Mouse (Mus musculus): ENCODE results near the gene Gm17651. TPM values are rescaled to one million over a fixed set of nuclear protein-coding genes. Genes with fewer than 3 reads are reported as not detected.

Gm17651 gene
- polyA plus RNA-seq, 1 experiment from 2014 or later, result not detected

DNA sequence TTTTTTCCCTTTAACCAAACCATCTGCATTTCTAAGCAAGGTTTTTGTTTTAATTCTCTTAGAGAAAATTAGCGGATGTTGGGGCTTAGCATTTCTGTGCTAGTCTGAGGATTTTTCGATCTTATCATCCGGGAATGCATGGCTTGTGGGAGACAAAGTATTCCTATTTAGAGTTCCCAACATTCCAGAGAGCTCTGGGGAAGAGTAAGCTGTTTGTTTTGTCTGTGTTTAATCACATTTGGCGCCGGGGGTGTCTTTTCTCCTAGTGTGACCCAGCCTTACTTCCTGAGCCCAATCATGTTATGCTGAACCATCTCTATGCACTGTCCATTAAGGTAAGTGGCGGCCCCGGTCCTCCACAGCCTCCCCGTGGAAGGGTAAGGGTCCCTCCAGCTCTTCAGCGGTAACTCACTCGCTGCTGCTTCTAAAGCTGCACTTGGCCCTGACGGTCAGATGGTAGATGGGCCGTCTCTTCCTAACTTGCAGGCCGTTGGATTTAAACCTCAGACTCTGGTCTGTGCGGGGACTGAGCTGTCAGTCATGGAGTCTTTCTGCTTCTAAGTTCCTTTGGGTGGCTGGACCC, 7.3 kb downstream of the Gm17651 start:
- Histone ChIP-seq H3K9ac (no peak overlapping the region), H3K4me2 (no peak overlapping the region), H3K4me1 (no peaks in the 10 kb centered on the region), H3K27me3 (no peaks in the 10 kb centered on the region), H3K27ac (no peak overlapping the region), H3K4me3 (no peak overlapping the region), H3K9me3 (no peaks in the 10 kb centered on the region), H3K36me3 (peaks cover 81% of the 10 kb centered on the region)
- WGBS, result 81% methylated on average over 14 of the region's 14 CpGs
- ATAC-seq (ENCODE audit: insufficient number of reproducible peaks, low FRiP score, low TSS enrichment, low read depth), result no peak

DNA sequence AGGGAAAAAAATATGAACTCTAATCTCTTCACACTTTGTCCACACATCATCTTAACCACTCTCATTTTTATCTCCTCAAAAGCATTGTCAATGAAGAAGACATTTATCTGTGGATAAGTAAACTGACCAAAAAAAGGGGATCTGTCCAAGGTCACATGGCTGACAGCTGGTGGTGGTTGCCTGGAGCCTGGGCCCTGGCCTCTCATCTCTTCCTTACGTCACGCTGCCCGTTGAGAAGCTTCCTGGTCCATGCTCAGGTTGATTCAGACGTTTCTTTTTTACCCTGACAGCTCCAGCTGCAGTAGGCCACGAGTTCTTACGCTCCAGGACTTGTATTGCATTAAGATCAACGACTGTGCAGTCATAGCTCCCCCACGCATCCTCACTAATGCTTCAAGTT, 8.3 kb downstream of the Gm17651 start:
- Histone ChIP-seq H3K36me3 (peaks cover 74% of the 10 kb centered on the region), H3K4me1 (peaks cover 5% of the 10 kb centered on the region; the same call in 1 of the 2 replicates), H3K9me3 (no peaks in the 10 kb centered on the region), H3K4me2 (no peak overlapping the region), H3K9ac (no peak overlapping the region), H3K27me3 (no peaks in the 10 kb centered on the region), H3K4me3 (no peak overlapping the region), H3K27ac (no peak overlapping the region)
- ATAC-seq (ENCODE audit: insufficient number of reproducible peaks, low FRiP score, low TSS enrichment, low read depth), result no peak
- 74% methylated on average over 8 of the region's 8 CpGs for WGBS

DNA sequence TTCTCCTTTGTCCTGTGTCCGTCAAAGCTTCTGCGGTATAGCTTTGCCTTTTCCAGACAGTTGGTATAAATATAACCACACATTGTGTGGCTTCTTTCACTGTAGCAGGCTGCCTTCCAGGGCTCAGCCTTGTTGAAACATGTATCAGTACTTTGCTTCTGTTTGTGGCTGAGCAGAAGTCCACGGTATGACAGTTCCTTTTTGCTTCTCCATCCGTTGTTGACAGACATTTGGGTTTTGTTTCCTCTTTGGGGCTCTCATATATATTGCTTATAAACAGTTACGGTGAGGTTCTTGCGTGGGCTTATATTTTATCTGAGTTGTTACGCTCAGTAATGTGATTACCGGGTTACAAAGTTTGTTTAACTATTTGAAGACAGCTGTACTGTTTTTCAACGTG, 9.0 kb downstream of the Gm17651 start:
- Histone ChIP-seq H3K4me1 (peaks cover 6% of the 10 kb centered on the region; the same call in 1 of the 2 replicates), H3K4me2 (no peak overlapping the region), H3K27ac (no peak overlapping the region), H3K9ac (no peak overlapping the region), H3K36me3 (peaks cover 73% of the 10 kb centered on the region), H3K4me3 (no peak overlapping the region), H3K27me3 (no peaks in the 10 kb centered on the region), H3K9me3 (no peaks in the 10 kb centered on the region)
- no peak for ATAC-seq (ENCODE audit: insufficient number of reproducible peaks, low FRiP score, low TSS enrichment, low read depth)
- 78% methylated on average over 9 of the region's 9 CpGs for WGBS

DNA sequence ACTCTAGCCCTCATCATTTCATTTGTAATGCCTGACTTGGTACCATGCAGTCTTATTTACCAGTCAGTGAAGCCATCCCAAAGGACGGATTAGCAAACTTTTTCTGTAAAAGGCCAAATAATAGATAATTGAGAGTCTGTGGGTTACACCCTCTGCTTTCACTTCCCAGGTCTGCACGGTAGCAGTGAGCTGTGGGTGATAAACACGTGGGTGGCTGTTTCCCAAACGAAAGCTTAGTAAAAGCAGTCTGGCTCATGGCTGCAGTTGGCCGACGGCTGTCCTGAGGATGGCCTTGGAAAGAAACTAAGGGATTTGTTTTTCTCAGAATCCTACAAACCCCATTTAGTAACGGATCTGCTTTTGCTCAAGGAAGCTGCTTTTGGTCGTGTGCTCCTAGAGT, 13.3 kb downstream of the Gm17651 start:
- ATAC-seq (ENCODE audit: insufficient number of reproducible peaks, low FRiP score, low TSS enrichment, low read depth), result no peak
- Histone ChIP-seq H3K4me2 (no peak overlapping the region), H3K27me3 (no peaks in the 10 kb centered on the region), H3K9me3 (no peaks in the 10 kb centered on the region), H3K27ac (no peak overlapping the region), H3K4me1 (peaks cover 20% of the 10 kb centered on the region), H3K9ac (no peak overlapping the region), H3K4me3 (no peak overlapping the region), H3K36me3 (peaks cover 37% of the 10 kb centered on the region)
- WGBS, result 37% methylated on average over 8 of the region's 8 CpGs

DNA sequence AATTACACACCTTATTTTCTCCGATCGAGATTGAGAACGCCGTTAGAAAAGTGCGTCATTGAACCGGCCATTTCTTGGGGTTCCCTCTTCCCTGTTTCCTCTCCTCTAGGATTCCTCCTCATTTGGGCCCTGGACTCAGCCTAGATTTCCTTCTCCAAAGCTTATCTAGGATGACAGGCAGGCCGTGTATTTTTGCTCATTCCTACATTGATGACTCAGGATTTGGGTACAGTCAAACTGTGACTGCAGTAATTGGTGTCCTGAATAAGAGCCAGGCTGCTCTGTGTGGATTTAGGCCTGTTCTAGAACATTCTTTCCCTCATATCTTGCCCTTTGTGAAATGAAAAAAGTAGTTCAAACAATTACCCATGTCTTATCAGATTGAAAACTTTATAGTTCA, 14.7 kb downstream of the Gm17651 start:
- Histone ChIP-seq H3K9ac (no peak overlapping the region), H3K4me2 (no peak overlapping the region), H3K36me3 (peaks cover 26% of the 10 kb centered on the region), H3K4me1 (peaks cover 20% of the 10 kb centered on the region), H3K27me3 (no peaks in the 10 kb centered on the region), H3K27ac (no peak overlapping the region), H3K4me3 (no peak overlapping the region; the same call in 1 of the 2 replicates), H3K9me3 (no peaks in the 10 kb centered on the region)
- WGBS, result 84% methylated on average over 7 of the region's 7 CpGs
- no peak for ATAC-seq (ENCODE audit: insufficient number of reproducible peaks, low FRiP score, low TSS enrichment, low read depth)

DNA sequence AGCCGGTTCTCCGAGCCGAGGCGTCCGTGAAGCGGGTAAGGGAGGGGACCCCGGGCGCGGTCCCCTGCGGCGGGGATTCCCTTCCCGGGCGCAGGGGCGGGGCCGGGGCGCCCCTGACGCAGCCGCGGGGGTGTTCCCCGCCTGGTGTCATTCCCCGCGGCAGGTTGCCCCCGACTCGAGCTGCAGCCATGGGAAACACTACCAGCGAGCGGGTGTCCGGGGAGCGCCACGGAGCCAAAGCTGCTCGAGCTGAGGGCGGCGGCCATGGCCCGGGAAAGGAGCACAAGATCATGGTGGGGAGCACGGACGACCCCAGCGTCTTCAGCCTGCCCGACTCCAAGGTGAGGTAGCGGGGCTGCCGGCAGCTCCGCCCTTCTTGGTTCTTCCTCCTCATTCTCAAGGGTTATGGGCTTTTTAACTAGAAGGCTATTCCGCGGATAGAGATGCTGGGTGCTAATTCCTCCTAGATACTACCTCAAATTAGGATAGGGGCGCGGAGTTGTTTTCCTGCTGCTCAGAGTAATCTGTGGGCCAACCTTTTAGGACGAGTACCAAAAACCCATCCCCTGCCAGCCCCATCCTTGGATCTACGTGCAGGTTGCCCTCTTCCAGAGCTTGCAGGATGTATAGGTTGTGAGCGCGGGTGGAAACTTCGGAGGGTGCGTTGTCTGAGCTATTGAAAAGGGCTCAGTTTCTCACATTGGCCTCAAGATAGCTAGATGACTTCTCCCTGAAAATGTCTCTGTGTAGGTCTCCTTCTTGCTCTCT, 15.9 kb downstream of the Gm17651 start:
- peak; percentile 80 for ATAC-seq (ENCODE audit: insufficient number of reproducible peaks, low FRiP score, low TSS enrichment, low read depth)
- no peaks in the 10 kb centered on the region for H3K27me3 ChIP-seq
- no peaks in the 10 kb centered on the region for H3K9me3 ChIP-seq
- H3K4me3 ChIP-seq, result peak overlapping the region; percentile 95
- H3K27ac ChIP-seq, result peak overlapping the region; percentile 77
- H3K4me2 ChIP-seq, result peak overlapping the region; percentile 66
- H3K4me1 ChIP-seq, result peaks cover 20% of the 10 kb centered on the region
- H3K36me3 ChIP-seq, result peaks cover 15% of the 10 kb centered on the region
- WGBS, result under 1% methylated on average over 49 of the region's 50 CpGs
- peak overlapping the region; percentile 70 for H3K9ac ChIP-seq

DNA sequence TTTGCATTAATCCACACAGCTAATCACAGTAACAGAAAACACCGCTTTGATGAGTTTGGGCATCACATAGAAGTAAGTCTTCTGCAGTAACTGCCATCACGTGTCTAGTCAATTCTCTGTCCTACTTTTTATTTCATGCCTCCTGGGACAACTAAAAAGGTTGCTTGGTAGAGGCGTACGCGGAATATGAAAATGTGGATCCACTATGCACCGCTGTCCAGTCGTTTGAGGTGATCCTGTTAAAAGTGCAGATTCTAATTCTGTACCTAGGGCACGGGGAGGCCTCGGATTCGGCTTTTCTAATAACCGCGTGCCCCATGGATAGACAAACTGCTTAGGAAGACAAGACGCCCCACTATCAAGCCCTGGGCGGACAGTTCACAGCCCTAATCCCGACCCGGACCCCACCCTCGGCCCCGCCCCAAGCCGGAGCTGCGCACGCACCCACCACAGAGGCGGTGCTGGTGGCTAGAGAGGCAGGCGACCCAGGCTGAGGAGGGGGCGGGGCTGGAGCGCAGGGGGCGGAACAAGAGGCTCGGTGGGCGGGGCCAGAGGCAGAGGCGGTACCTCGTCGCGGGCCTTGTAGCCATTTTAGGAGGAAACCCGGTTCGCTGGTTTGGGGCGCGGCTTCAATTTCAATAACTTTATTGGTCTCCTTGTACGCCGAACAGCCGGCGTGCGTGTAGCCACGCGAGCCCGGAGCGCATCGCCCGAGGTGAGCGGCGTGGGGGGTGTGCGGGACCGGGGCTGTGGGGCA, 16.7 kb downstream of the Gm17651 start, which contains the start of gene Prkab2:
TSS of gene Prkab2 (plus strand) at position 539 of the 757 bp plus-strand sequence.
- peak within 1 kb of the TSS; percentile 77 for H3K27ac ChIP-seq
- H3K9ac ChIP-seq, result peak within 1 kb of the TSS; percentile 70
- H3K4me1 ChIP-seq, result peaks cover 20% of the 10 kb centered on the region
- H3K4me2 ChIP-seq, result peak within 1 kb of the TSS; percentile 67
- H3K9me3 ChIP-seq, result no peaks in the 10 kb centered on the region
- 2% methylated on average over 51 of the region's 51 CpGs for WGBS
- H3K36me3 ChIP-seq, result peaks cover 8% of the 10 kb centered on the region
- H3K4me3 ChIP-seq, result peak within 1 kb of the TSS; percentile 95
- H3K27me3 ChIP-seq, result no peaks in the 10 kb centered on the region
- ATAC-seq (ENCODE audit: insufficient number of reproducible peaks, low FRiP score, low TSS enrichment, low read depth), result peak; percentile 92

DNA sequence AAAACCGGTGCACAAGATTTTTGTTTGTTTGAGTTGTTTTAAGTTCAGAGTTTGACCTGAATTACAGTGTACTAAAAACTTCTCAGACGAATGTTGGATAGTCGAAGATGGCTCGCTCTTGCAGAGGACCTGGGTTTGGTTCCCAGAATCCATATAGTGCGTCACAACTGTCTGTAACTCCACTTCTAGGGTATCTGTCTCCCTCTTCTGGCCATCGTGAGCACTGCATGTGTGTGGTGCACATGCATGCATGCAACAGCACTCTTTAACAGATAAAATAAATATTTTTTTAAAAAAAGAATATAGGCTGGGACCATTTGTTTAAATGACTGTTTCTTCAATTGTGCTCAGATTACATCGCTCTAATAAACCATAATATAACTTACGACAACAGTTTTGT, 19.6 kb downstream of the Gm17651 start:
- no peaks in the 10 kb centered on the region for H3K36me3 ChIP-seq
- H3K27ac ChIP-seq, result no peak overlapping the region
- H3K4me1 ChIP-seq, result peaks cover 13% of the 10 kb centered on the region
- H3K27me3 ChIP-seq, result no peaks in the 10 kb centered on the region
- no peak for ATAC-seq (ENCODE audit: insufficient number of reproducible peaks, low FRiP score, low TSS enrichment, low read depth)
- H3K4me2 ChIP-seq, result no peak overlapping the region
- no peak overlapping the region for H3K4me3 ChIP-seq
- H3K9ac ChIP-seq, result no peak overlapping the region
- H3K9me3 ChIP-seq, result no peaks in the 10 kb centered on the region
- WGBS, result 81% methylated on average over 8 of the region's 8 CpGs

DNA sequence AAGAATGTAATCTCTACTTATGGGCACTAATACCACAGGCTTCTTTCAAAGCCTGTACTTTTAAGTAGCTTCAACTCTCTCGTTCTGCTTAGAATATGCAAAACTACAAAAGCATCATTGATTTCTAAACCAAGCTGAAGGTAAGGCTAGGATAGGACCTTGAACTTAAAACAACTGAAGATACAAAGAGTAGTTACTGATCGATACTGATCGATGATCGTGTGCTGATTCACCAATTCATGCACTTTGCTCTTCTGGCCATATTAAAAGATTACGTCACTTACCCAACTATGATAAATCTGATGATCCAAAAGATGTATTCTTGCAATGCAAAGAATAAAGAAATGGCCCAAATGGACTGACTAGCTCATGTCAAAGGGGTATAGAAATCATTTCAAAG, 20.7 kb downstream of the Gm17651 start:
- no peaks in the 10 kb centered on the region for H3K36me3 ChIP-seq
- no peak overlapping the region for H3K4me3 ChIP-seq
- H3K4me2 ChIP-seq, result no peak overlapping the region
- WGBS, result 90% methylated on average over 5 of the region's 5 CpGs
- no peaks in the 10 kb centered on the region for H3K9me3 ChIP-seq
- no peak for ATAC-seq (ENCODE audit: insufficient number of reproducible peaks, low FRiP score, low TSS enrichment, low read depth)
- no peaks in the 10 kb centered on the region for H3K27me3 ChIP-seq
- no peak overlapping the region for H3K9ac ChIP-seq
- H3K27ac ChIP-seq, result no peak overlapping the region
- H3K4me1 ChIP-seq, result peaks cover 3% of the 10 kb centered on the region; the same call in 1 of the 2 replicates

DNA sequence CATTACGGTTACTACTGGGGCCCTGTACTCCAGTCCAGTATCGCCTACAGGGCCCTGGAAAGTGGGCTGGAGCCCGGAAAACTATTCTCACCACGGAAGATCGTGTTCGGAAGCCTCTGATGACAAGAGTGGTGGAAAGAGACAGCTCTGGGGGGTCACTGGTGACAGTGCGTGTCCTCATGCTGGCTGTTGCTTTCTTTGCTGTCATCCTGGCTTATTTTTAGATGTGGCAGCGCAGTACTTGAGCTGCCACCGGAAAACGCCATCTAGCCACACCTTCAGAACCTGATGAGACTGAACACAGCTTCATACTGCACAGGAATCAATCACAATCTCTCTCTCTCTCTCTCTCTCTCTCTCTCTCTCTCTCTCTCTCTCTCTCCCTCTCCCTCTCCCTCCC, 22.9 kb downstream of the Gm17651 start:
- Histone ChIP-seq H3K36me3 (no peaks in the 10 kb centered on the region), H3K4me3 (no peak overlapping the region), H3K27me3 (no peaks in the 10 kb centered on the region), H3K9me3 (no peaks in the 10 kb centered on the region), H3K27ac (no peak overlapping the region), H3K4me2 (no peak overlapping the region), H3K9ac (no peak overlapping the region), H3K4me1 (no peaks in the 10 kb centered on the region)
- 86% methylated on average over 10 of the region's 10 CpGs for WGBS
- no peak for ATAC-seq (ENCODE audit: insufficient number of reproducible peaks, low FRiP score, low TSS enrichment, low read depth)

DNA sequence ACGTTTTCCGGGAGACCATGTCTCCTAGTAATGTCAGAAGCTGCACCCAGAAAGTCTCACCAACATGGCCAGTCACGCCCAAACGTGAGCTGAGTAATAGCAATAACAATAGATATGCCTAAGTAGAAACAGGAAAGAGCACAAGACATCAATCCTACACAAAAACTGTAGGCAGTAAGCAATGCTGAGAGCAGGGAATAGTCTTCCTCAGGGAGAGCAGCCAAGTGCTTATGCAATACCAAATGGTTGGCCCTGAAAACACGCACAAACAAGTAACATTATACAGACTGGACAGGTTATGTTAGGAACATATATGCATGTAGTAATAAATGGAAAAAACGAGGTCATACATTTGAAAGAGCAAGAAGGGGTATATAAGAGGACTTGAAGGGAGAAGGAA, 25.0 kb downstream of the Gm17651 start:
- Histone ChIP-seq H3K27me3 (no peaks in the 10 kb centered on the region), H3K4me1 (no peaks in the 10 kb centered on the region), H3K27ac (no peak overlapping the region), H3K36me3 (no peaks in the 10 kb centered on the region), H3K4me2 (no peak overlapping the region), H3K9me3 (no peaks in the 10 kb centered on the region), H3K9ac (no peak overlapping the region), H3K4me3 (no peak overlapping the region)
- ATAC-seq (ENCODE audit: insufficient number of reproducible peaks, low FRiP score, low TSS enrichment, low read depth), result no peak
- 74% methylated on average over 6 of the region's 6 CpGs for WGBS

DNA sequence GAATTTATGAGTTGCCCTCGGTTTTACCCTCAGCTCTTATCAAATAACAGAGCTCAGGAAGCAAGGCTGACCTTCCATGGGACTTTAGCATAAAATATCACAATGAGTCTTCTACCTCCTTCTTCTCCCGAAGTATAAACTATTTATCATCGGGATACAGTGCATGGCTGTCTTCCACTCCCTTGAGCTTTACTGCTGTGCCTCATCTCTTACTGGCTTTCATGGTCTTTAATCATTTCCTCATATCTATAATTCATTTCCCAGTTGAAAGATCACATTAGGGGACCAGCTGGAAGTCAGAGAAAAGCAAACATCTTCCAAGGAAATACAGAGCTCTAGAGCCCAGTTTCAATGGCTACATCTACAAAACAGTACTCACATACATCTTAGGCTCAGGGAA, 25.5 kb downstream of the Gm17651 start:
- Histone ChIP-seq H3K27ac (no peak overlapping the region), H3K9ac (no peak overlapping the region), H3K27me3 (no peaks in the 10 kb centered on the region), H3K4me3 (no peak overlapping the region), H3K36me3 (no peaks in the 10 kb centered on the region), H3K4me2 (no peak overlapping the region), H3K9me3 (no peaks in the 10 kb centered on the region), H3K4me1 (no peaks in the 10 kb centered on the region)
- 78% methylated on average over 3 of the region's 3 CpGs for WGBS
- ATAC-seq (ENCODE audit: insufficient number of reproducible peaks, low FRiP score, low TSS enrichment, low read depth), result no peak

Data from limb, embryonic 15.5 days (tissue).